Mouse (Mus musculus): Measurements from ENCODE around the gene Nck2. TPM values are rescaled to one million over a fixed set of nuclear protein-coding genes. Genes with fewer than 3 reads are reported as not detected.

Nck2 gene
- polyA plus RNA-seq, 1 experiment from 2014 or later, result 35.9 TPM

DNA sequence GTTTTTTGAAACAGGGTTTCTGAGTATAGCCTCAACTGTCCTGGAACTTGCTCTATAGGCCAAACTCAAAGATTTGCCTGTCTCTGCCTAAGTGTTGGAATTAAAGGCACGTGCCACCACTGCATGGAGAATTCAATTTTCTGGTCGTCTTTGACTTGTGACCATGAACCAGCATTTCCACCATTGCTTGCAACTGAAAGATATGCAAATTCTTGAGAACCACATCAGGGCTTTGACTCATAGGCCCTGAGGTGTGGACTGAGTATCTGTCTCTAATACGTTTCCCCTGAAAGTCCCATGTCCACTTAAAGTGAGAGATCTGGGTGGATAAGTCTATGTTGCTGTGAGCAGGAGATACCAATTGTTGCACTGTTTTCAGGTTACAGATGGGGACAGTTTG is 31.6 kb upstream of the Nck2 start:
- H3K9me3 ChIP-seq, result no peaks in the 10 kb centered on the region
- H3K36me3 ChIP-seq, result no peaks in the 10 kb centered on the region
- no peaks in the 10 kb centered on the region for H3K27me3 ChIP-seq
- H3K27ac ChIP-seq, result no peak overlapping the region
- no peaks in the 10 kb centered on the region for H3K4me1 ChIP-seq
- no peak for ATAC-seq (ENCODE audit: insufficient number of reproducible peaks, low FRiP score, low TSS enrichment, low read depth)
- no peak overlapping the region for H3K4me3 ChIP-seq
- H3K9ac ChIP-seq, result no peak overlapping the region
- no peak overlapping the region for H3K4me2 ChIP-seq
- 76% methylated on average over 3 of the region's 3 CpGs for WGBS

DNA sequence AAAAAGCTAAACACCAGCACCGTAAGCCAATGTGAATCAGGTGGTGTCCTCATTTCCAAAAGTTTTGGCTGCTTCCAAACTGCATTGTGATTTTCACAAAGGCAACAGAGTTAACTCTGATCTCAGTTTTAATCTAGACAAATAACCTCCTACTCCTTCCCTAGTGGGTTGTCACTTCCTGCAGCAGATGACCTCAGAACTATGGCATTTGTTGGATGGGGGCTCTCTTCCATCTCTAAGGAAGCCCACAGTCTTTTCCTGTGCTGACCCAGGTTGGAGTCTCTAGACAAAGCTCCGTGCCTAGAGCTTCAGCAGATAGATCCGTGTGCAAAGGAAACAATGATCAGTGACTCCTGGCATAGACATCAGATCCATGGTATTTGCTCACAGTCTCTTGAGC is 31.1 kb upstream of the Nck2 start:
- H3K36me3 ChIP-seq, result no peaks in the 10 kb centered on the region
- H3K9me3 ChIP-seq, result no peaks in the 10 kb centered on the region
- no peak overlapping the region for H3K9ac ChIP-seq
- WGBS, result 71% methylated on average over 3 of the region's 3 CpGs
- H3K27ac ChIP-seq, result no peak overlapping the region
- no peak overlapping the region for H3K4me3 ChIP-seq
- no peaks in the 10 kb centered on the region for H3K27me3 ChIP-seq
- no peaks in the 10 kb centered on the region for H3K4me1 ChIP-seq
- no peak for ATAC-seq (ENCODE audit: insufficient number of reproducible peaks, low FRiP score, low TSS enrichment, low read depth)
- no peak overlapping the region for H3K4me2 ChIP-seq

DNA sequence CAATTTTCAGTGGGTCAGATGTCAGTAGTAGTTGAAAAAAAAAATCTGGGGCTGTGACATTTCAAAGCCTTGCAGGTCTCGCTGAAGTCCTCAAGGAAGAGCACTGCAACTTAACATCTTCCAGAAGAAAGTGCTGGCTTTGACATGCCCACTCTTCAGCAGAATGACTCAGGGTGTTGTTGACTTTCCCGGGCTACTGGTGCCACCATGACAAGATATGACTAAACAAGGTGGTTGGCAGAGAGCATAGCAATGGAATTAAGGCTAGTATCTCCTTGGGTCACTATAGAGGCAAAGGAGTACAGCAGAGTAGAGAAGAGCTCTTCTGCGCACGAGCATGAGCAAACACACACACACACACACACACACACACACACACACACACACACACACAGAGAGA is 30.6 kb upstream of the Nck2 start:
- ATAC-seq (ENCODE audit: insufficient number of reproducible peaks, low FRiP score, low TSS enrichment, low read depth), result no peak
- H3K9me3 ChIP-seq, result no peaks in the 10 kb centered on the region
- H3K9ac ChIP-seq, result no peak overlapping the region
- no peak overlapping the region for H3K4me2 ChIP-seq
- no peaks in the 10 kb centered on the region for H3K27me3 ChIP-seq
- WGBS, result 88% methylated on average over 4 of the region's 4 CpGs
- H3K36me3 ChIP-seq, result no peaks in the 10 kb centered on the region
- no peak overlapping the region for H3K4me3 ChIP-seq
- H3K4me1 ChIP-seq, result no peaks in the 10 kb centered on the region
- no peak overlapping the region for H3K27ac ChIP-seq

DNA sequence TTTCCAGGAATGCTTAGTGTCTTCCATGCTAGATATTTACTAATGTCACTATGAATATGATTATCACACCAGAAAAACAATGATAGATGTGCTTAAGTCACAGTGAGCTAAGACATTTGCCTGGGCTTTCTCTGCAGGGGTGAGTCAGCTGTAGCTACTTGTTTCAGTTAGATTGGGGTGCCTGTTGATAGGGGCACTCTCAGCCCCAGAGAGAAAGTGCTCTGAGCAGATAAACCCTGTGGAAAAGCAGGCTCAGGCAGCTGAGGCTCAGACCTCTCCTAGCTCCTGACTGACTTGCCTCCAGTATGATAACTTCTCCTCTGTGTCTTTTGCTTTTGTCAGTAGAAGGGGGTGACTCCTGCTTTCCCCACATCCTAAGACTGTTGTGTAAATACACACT is 30.2 kb upstream of the Nck2 start:
- no peak overlapping the region for H3K4me2 ChIP-seq
- no peaks in the 10 kb centered on the region for H3K36me3 ChIP-seq
- H3K4me1 ChIP-seq, result no peaks in the 10 kb centered on the region
- H3K4me3 ChIP-seq, result no peak overlapping the region
- no peaks in the 10 kb centered on the region for H3K9me3 ChIP-seq
- H3K27ac ChIP-seq, result no peak overlapping the region
- ATAC-seq (ENCODE audit: insufficient number of reproducible peaks, low FRiP score, low TSS enrichment, low read depth), result no peak
- H3K9ac ChIP-seq, result no peak overlapping the region
- H3K27me3 ChIP-seq, result no peaks in the 10 kb centered on the region

DNA sequence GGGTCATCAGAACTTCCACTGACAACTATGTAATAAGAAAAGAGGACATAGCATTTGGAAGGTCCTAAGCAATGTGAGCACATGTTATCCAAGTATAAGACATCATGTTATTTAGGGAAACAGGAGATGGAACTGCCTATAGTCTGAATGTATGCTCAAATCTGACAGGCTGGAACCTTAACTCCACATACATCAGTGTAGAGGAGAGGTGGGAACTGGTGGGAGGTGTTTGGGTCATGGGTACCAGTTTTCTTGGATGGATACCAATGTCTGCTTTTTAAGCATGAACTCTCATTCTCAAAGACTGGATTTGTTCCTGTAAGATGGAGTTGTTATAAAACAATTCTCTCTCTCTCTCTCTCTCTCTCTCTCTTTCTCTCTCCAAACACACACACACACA is 29.4 kb upstream of the Nck2 start:
- Histone ChIP-seq H3K9me3 (no peaks in the 10 kb centered on the region), H3K9ac (no peak overlapping the region), H3K27me3 (no peaks in the 10 kb centered on the region), H3K4me1 (no peaks in the 10 kb centered on the region), H3K36me3 (no peaks in the 10 kb centered on the region), H3K27ac (no peak overlapping the region), H3K4me2 (no peak overlapping the region), H3K4me3 (no peak overlapping the region)
- ATAC-seq (ENCODE audit: insufficient number of reproducible peaks, low FRiP score, low TSS enrichment, low read depth), result no peak

DNA sequence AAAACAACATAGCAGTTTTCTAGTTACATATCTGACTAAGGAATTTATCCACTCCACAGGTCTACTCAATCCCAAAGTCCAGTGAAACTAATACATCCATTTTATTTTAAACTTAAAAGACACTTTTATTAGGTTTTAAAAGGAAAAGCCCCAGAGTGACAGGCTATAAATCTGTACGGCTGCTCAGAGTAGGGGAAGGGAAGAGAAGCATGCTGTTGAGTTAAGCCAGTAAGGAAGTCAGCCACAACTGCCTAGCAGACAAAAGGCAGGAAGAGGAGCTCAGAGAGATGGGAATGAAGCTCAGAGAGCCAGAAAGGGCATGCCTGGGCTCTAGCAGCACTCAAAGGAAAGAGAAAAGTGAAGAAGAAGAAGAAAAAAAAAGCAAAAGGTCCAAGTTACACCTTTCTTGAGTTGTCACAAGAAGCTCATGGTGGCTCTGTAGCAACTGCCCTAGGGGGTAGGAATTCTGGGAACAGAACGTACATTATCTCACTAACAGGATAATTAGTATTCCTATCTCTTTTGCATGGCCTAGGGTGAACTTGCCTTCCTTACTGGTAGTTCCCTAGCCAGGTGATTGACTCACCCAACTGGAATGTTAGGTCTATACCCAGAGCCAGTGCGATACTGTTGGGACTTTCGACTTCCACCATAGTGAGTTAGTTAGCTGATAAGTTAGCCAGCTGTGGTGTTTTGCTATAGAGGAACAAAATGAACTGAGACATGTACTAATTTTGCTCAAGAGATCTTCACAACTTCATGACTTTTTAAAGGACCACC is 21.2 kb upstream of the Nck2 start:
- H3K4me3 ChIP-seq, result no peak overlapping the region
- no peaks in the 10 kb centered on the region for H3K9me3 ChIP-seq
- ATAC-seq (ENCODE audit: insufficient number of reproducible peaks, low FRiP score, low TSS enrichment, low read depth), result no peak
- H3K36me3 ChIP-seq, result no peaks in the 10 kb centered on the region
- H3K4me1 ChIP-seq, result peaks cover 5% of the 10 kb centered on the region; the same call in 1 of the 2 replicates
- H3K27me3 ChIP-seq, result no peaks in the 10 kb centered on the region
- no peak overlapping the region for H3K4me2 ChIP-seq
- no peak overlapping the region for H3K27ac ChIP-seq
- no peak overlapping the region for H3K9ac ChIP-seq
- WGBS, result 50% methylated on average over 4 of the region's 4 CpGs

DNA sequence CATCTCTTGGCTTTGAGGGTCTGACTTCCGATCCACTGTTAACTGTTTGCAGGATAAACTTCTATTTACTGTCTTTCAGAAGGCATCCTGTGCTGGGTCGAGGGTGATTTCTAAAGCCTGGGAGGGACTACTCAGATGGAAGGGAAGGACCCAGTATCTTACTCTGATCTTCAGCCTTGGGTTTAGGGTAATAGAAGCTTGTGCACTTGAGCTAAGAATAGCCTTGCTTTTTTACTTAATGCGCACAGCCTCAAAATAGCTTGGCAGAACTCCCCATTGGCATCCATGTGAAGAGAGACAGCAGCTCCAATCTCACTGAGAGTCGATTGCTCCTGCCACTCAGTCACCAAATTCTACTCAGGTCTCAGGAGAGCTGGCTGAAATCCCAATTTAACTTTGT is 17.9 kb upstream of the Nck2 start:
- H3K27ac ChIP-seq, result no peak overlapping the region
- H3K4me1 ChIP-seq, result peaks cover 5% of the 10 kb centered on the region; the same call in 1 of the 2 replicates
- no peaks in the 10 kb centered on the region for H3K36me3 ChIP-seq
- no peak overlapping the region for H3K9ac ChIP-seq
- no peak for ATAC-seq (ENCODE audit: insufficient number of reproducible peaks, low FRiP score, low TSS enrichment, low read depth)
- H3K27me3 ChIP-seq, result no peaks in the 10 kb centered on the region
- H3K4me3 ChIP-seq, result no peak overlapping the region
- no peaks in the 10 kb centered on the region for H3K9me3 ChIP-seq
- WGBS, result 40% methylated on average over 4 of the region's 4 CpGs
- H3K4me2 ChIP-seq, result no peak overlapping the region

DNA sequence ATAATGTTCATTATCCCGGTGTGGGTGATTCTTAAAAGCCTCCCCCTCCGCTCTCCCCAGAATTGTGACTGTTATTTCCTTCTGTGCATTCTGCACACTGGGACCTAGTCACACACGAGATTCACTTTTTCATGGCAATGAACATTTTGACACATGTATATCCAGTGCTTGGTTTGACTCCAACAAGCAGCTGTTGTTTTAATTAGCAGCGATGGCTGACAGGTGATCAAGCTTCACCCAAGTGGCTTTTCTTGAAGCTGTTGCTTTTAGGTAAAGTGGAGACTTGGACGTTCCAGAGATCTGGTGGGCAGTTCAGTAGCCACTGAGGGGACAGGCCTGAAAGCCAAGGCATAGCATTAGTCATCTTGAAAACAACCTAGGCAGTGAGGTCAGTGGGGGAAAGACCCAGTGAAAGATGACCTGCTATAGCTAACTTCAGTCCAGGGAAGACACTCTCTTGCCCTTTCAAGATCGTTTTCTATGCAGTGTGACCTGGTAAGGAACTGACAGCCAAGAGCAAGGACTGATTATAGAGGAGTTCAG is 17.3 kb upstream of the Nck2 start:
- H3K4me1 ChIP-seq, result peaks cover 5% of the 10 kb centered on the region; the same call in 1 of the 2 replicates
- no peak for ATAC-seq (ENCODE audit: insufficient number of reproducible peaks, low FRiP score, low TSS enrichment, low read depth)
- no peak overlapping the region for H3K27ac ChIP-seq
- WGBS, result 59% methylated on average over 6 of the region's 6 CpGs
- H3K9me3 ChIP-seq, result no peaks in the 10 kb centered on the region
- H3K27me3 ChIP-seq, result no peaks in the 10 kb centered on the region
- no peak overlapping the region for H3K9ac ChIP-seq
- no peak overlapping the region for H3K4me2 ChIP-seq
- H3K36me3 ChIP-seq, result no peaks in the 10 kb centered on the region
- no peak overlapping the region for H3K4me3 ChIP-seq

DNA sequence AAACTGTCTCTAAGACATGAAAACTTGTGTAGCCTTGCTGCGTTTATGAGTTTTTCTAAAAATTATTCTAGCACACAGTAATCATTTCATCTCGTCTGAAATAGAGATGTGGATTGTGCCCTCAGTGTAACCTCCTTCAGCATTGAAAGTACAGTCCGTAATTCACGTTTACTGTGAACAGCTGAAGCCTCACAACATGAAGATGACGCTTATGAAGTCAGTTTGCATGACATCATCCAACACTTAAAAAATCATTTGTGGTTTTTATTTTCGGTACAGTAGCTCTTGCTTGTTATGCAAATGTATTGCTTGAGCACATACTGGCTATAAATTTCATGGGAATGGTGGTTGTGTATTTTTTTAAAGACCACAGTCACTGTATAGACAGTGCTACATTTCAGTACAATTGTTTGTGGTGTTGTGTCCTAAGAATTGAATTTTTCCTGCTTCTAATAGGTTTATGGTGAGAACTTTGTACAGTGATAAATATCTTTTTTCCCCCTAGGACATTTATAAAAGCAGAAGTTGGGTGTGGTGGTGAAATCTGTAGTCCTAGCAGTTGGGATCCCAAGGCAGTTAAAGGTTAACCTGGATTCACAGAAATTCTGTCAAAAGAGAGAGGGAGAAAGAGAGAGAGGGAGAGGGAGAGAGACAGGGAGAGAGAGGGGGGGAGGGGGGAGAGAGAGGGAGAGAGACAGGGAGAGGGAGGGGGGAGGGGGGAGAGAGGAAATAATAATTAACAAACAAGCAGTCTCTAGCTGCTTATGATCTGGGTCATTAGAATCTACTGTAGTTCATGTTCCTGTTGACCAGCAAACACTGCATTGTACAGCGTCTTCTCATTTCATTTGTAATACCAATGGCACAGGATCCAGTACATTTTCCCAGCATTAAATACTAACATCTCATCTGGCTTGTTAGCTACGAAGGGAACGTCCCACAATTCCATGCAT is 14.2 kb upstream of the Nck2 start:
- no peaks in the 10 kb centered on the region for H3K36me3 ChIP-seq
- no peak overlapping the region for H3K4me2 ChIP-seq
- no peak overlapping the region for H3K4me3 ChIP-seq
- no peak overlapping the region for H3K9ac ChIP-seq
- H3K27ac ChIP-seq, result no peak overlapping the region
- H3K27me3 ChIP-seq, result no peaks in the 10 kb centered on the region
- H3K4me1 ChIP-seq, result no peaks in the 10 kb centered on the region
- ATAC-seq (ENCODE audit: insufficient number of reproducible peaks, low FRiP score, low TSS enrichment, low read depth), result no peak
- WGBS, result 74% methylated on average over 9 of the region's 9 CpGs
- H3K9me3 ChIP-seq, result no peaks in the 10 kb centered on the region

DNA sequence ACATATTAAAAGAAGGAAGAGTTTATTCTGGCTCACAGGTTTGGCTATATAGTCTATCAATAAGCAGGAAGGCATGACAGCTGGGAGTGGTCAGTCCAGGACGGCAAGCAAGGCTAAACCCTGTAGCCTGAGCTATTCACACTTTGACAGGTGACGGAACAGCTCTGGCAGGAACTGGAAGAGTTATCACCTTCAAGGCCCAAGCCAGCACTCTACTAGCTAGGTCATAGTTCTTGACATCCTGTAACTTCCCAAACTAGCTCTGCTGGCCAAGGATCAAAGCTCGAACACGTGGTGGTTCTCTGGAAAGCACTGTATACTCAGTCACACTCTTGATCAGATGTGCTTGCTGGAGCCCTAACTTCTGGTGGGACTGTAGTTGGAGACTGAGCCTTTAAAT is 10.5 kb upstream of the Nck2 start:
- Histone ChIP-seq H3K36me3 (no peaks in the 10 kb centered on the region), H3K4me1 (no peaks in the 10 kb centered on the region), H3K9ac (no peak overlapping the region), H3K9me3 (no peaks in the 10 kb centered on the region), H3K27ac (no peak overlapping the region), H3K4me2 (no peak overlapping the region), H3K4me3 (no peak overlapping the region), H3K27me3 (no peaks in the 10 kb centered on the region)
- 71% methylated on average over 4 of the region's 4 CpGs for WGBS
- ATAC-seq (ENCODE audit: insufficient number of reproducible peaks, low FRiP score, low TSS enrichment, low read depth), result no peak

DNA sequence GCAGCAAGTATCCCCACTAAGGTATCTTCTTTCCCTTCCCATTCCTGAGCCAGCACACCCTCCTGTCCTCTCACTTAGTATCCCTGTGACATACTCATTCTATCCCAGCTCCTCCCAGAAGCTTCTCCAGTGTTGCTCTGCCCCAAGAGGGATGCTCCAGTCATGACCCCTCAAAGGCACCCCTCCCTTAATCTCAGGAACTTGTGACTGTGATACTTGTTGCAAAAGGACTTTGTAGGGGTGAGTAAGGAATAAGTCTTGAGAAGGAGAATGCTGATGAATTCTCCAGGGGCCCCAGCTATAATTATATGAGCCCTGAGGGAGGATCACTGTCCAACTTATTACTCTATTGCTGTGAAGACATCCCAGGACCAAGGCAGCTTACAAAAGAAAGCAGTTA is 7.8 kb upstream of the Nck2 start:
- ATAC-seq (ENCODE audit: insufficient number of reproducible peaks, low FRiP score, low TSS enrichment, low read depth), result no peak
- H3K27ac ChIP-seq, result no peak overlapping the region
- H3K4me3 ChIP-seq, result no peak overlapping the region

DNA sequence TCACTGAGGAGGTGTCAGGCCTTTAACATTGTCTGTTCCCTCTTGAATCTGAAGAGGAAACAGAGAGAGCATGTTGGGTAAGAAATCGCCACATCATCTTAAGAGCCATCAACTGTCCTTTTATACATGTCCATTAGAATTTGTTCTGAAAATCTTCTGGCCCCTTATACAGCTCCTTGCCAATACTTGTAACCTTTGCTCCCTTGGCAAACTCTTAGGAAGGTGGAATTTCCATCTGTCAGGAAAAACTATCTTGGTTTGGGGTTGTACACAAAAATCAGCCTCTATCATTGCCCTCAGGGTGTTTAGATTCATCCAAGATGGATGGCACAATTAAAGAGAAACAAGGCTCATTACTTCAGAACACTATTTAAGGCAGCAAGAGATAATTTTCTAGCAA is 5.1 kb upstream of the Nck2 start:
- no peak overlapping the region for H3K9ac ChIP-seq
- no peaks in the 10 kb centered on the region for H3K4me1 ChIP-seq
- H3K4me2 ChIP-seq, result no peak overlapping the region
- H3K36me3 ChIP-seq, result no peaks in the 10 kb centered on the region
- 89% methylated on average over 1 of the region's 1 CpGs for WGBS
- H3K4me3 ChIP-seq, result no peak overlapping the region
- no peaks in the 10 kb centered on the region for H3K9me3 ChIP-seq
- H3K27me3 ChIP-seq, result no peaks in the 10 kb centered on the region
- H3K27ac ChIP-seq, result no peak overlapping the region
- no peak for ATAC-seq (ENCODE audit: insufficient number of reproducible peaks, low FRiP score, low TSS enrichment, low read depth)

More for the DNA sequence above, 7.8 kb upstream of the Nck2 start:
- H3K9ac ChIP-seq, result no peak overlapping the region
- H3K27me3 ChIP-seq, result no peaks in the 10 kb centered on the region
- H3K4me2 ChIP-seq, result no peak overlapping the region
- H3K9me3 ChIP-seq, result no peaks in the 10 kb centered on the region
- no peaks in the 10 kb centered on the region for H3K4me1 ChIP-seq
- no peaks in the 10 kb centered on the region for H3K36me3 ChIP-seq

Data from limb, embryonic 15.5 days (tissue).